Mouse (Mus musculus) embryonic facial prominence, embryonic 15.5 days (tissue): ENCODE measurements around the gene Lca5. TPM values are rescaled to one million over a fixed set of nuclear protein-coding genes. Genes with fewer than 3 reads are reported as not detected.
A peak's percentile ranks its signal among the peaks of the same experiment; 100 is the strongest.

Source experiments
- ATAC-seq: fragments of 200-750 bp; cut with Nextera tagmentation; 2 replicates; pipeline ENCODE4 v1.8.0; 2017; ENCODE audit warnings: low read depth, moderate TSS enrichment; ENCODE audit not compliant: insufficient number of reproducible peaks, low FRiP score, low TSS enrichment
- H3K27ac ChIP-seq: fragments of 300-500 bp; sonication (generic); replicated peaks from 2 replicates; pipeline ENCODE4 v1.5.1; 2015; ENCODE audit warnings: mild to moderate bottlenecking, inconsistent platforms
- H3K27me3 ChIP-seq: fragments of 300-500 bp; sonication (generic); 2 replicates; pipeline ENCODE4 v1.6.1; 2015; ENCODE audit warnings: inconsistent platforms
- H3K36me3 ChIP-seq: fragments of 300-500 bp; sonication (generic); 2 replicates; pipeline ENCODE4 v1.6.1; 2015; ENCODE audit warnings: mild to moderate bottlenecking, inconsistent platforms
- H3K4me1 ChIP-seq: fragments of 300-500 bp; sonication (generic); 2 replicates; pipeline ENCODE4 v1.6.1; 2015; ENCODE audit warnings: inconsistent platforms
- H3K4me2 ChIP-seq: fragments of 300-500 bp; sonication (generic); replicated peaks from 2 replicates; pipeline ENCODE4 v1.6.1; 2015; ENCODE audit warnings: mild to moderate bottlenecking, inconsistent platforms
- H3K4me3 ChIP-seq: fragments of 300-500 bp; sonication (generic); replicated peaks from 2 replicates; pipeline ENCODE4 v1.5.1; 2015; ENCODE audit warnings: mild to moderate bottlenecking, inconsistent platforms
- H3K9ac ChIP-seq: fragments of 300-500 bp; sonication (generic); 2 replicates; pipeline ENCODE4 v1.6.1; 2015; ENCODE audit warnings: inconsistent platforms
- H3K9me3 ChIP-seq: fragments of 300-500 bp; sonication (generic); replicated peaks from 2 replicates; pipeline ENCODE4 v1.6.1; 2016; ENCODE audit warnings: inconsistent platforms
- WGBS: fragments of 180-500 bp; shearing (Covaris S2); methylation state at CpG from one replicate; pipeline ENCODE4 v1.1.7; 2015; 5-methylcytosine and 5-hydroxymethylcytosine counted together
- polyA plus RNA-seq: library from polyadenylated mRNA; unstranded; fragments of >200 nt; fragmentation: Nextera tagmentation; extraction: Ambion mirVana; gene quantifications from 2 replicates; pipeline ENCODE4 v1.2.1, GENCODE M21; 2015

Gene Lca5
- 13.6 and 16.7 TPM in 2 replicates for polyA plus RNA-seq

GRCm38 (mm10) chr9:83440392-83441357 lies at the start of gene Lca5:
Gene Lca5 (minus strand): TSS chr9:83441127.
- 1% methylated on average over 51 of the region's 57 CpGs for WGBS
- Histone ChIP-seq H3K4me2 (peak within 1 kb of the TSS; percentile 56), H3K36me3 (no peaks in the 10 kb centered on the region), H3K27ac (peak within 1 kb of the TSS; percentile 96), H3K9me3 (no peaks in the 10 kb centered on the region), H3K4me3 (peak within 1 kb of the TSS; percentile 72), H3K9ac (peak within 1 kb of the TSS; percentile 33), H3K27me3 (no peaks in the 10 kb centered on the region), H3K4me1 (peaks cover 7% of the 10 kb centered on the region)
- peak; percentile 99 for ATAC-seq

- Histone ChIP-seq H3K36me3 (no peaks in the 10 kb centered on the region), H3K4me2 (no peak overlapping the region), H3K4me3 (no peak overlapping the region), H3K27ac (no peak overlapping the region), H3K9me3 (no peaks in the 10 kb centered on the region), H3K27me3 (no peaks in the 10 kb centered on the region), H3K9ac (no peak overlapping the region), H3K4me1 (no peaks in the 10 kb centered on the region)
- ATAC-seq = no peak
- WGBS = 33% methylated on average over 15 of the region's 15 CpGs
Measured at GRCm38 (mm10) chr9:83488491-83489210, 47.7 kb upstream of the Lca5 start.

- ATAC-seq = no peak
- no peak overlapping the region for H3K4me3 ChIP-seq
- no peaks in the 10 kb centered on the region for H3K36me3 ChIP-seq
- H3K4me2 ChIP-seq = no peak overlapping the region
- no peaks in the 10 kb centered on the region for H3K27me3 ChIP-seq
- no peak overlapping the region for H3K9ac ChIP-seq
- H3K27ac ChIP-seq = no peak overlapping the region
- H3K4me1 ChIP-seq = no peaks in the 10 kb centered on the region
- H3K9me3 ChIP-seq = no peaks in the 10 kb centered on the region
- WGBS = 36% methylated on average over 9 of the region's 9 CpGs
Measured at GRCm38 (mm10) chr9:83487771-83488470, 47.0 kb upstream of the Lca5 start.

- no peak overlapping the region for H3K4me2 ChIP-seq
- H3K9me3 ChIP-seq = no peaks in the 10 kb centered on the region
- WGBS = 94% methylated on average over 3 of the region's 3 CpGs
- H3K4me1 ChIP-seq = peaks cover 7% of the 10 kb centered on the region; the same call in 1 of the 2 replicates
- no peaks in the 10 kb centered on the region for H3K36me3 ChIP-seq
- no peak overlapping the region for H3K4me3 ChIP-seq
- no peak for ATAC-seq
- H3K27ac ChIP-seq = no peak overlapping the region
- no peaks in the 10 kb centered on the region for H3K27me3 ChIP-seq
- H3K9ac ChIP-seq = no peak overlapping the region
Measured at GRCm38 (mm10) chr9:83485966-83486365, 45.0 kb upstream of the Lca5 start.

- ATAC-seq = no peak
- no peaks in the 10 kb centered on the region for H3K9me3 ChIP-seq
- no peak overlapping the region for H3K4me3 ChIP-seq
- H3K36me3 ChIP-seq = no peaks in the 10 kb centered on the region
- H3K27ac ChIP-seq = no peak overlapping the region
- H3K4me1 ChIP-seq = peaks cover 7% of the 10 kb centered on the region; the same call in 1 of the 2 replicates
- 91% methylated on average over 1 of the region's 1 CpGs for WGBS
- H3K4me2 ChIP-seq = no peak overlapping the region
- H3K27me3 ChIP-seq = no peaks in the 10 kb centered on the region
- no peak overlapping the region for H3K9ac ChIP-seq
Measured at GRCm38 (mm10) chr9:83485357-83485756, 44.4 kb upstream of the Lca5 start.

- 76% methylated on average over 4 of the region's 4 CpGs for WGBS
- Histone ChIP-seq H3K4me1 (peaks cover 7% of the 10 kb centered on the region; the same call in 1 of the 2 replicates), H3K4me2 (no peak overlapping the region), H3K27ac (no peak overlapping the region), H3K9me3 (no peaks in the 10 kb centered on the region), H3K27me3 (no peaks in the 10 kb centered on the region), H3K36me3 (no peaks in the 10 kb centered on the region), H3K4me3 (no peak overlapping the region), H3K9ac (no peak overlapping the region)
- no peak for ATAC-seq
Measured at GRCm38 (mm10) chr9:83483419-83483818, 42.5 kb upstream of the Lca5 start.

- Histone ChIP-seq H3K4me1 (peaks cover 7% of the 10 kb centered on the region; the same call in 1 of the 2 replicates), H3K36me3 (no peaks in the 10 kb centered on the region), H3K9ac (no peak overlapping the region), H3K27ac (peak overlapping the region; percentile 25; the same call in 1 of the 2 replicates), H3K4me3 (no peak overlapping the region), H3K27me3 (no peaks in the 10 kb centered on the region), H3K9me3 (no peaks in the 10 kb centered on the region), H3K4me2 (no peak overlapping the region)
- no peak for ATAC-seq
- WGBS = 80% methylated on average over 4 of the region's 4 CpGs
Measured at GRCm38 (mm10) chr9:83482176-83482949, 41.4 kb upstream of the Lca5 start.

GRCm38 (mm10) chr9:83469871-83470270 lies 28.9 kb upstream of the Lca5 start:
- no peak for ATAC-seq

GRCm38 (mm10) chr9:83447771-83448170 lies 6.8 kb upstream of the Lca5 start:
- Histone ChIP-seq H3K4me1 (0 out of 2 replicates have a peak, but pooled peaks cover 6% of the 10 kb centered on the region), H3K4me2 (peak overlapping the region; percentile 60), H3K36me3 (no peaks in the 10 kb centered on the region), H3K27ac (no peak overlapping the region), H3K27me3 (no peaks in the 10 kb centered on the region), H3K9ac (0 out of 2 replicates have a peak overlapping the region, but pooled peaks have one; percentile 19), H3K4me3 (peak overlapping the region; percentile 46), H3K9me3 (no peaks in the 10 kb centered on the region)
- ATAC-seq = peak; percentile 41; the same call in 1 of the 2 replicates
- WGBS = 1% methylated on average over 22 of the region's 22 CpGs

More at GRCm38 (mm10) chr9:83469871-83470270, 28.9 kb upstream of the Lca5 start:
- H3K4me3 ChIP-seq = no peak overlapping the region
- H3K9me3 ChIP-seq = no peaks in the 10 kb centered on the region
- no peaks in the 10 kb centered on the region for H3K4me1 ChIP-seq
- H3K27ac ChIP-seq = no peak overlapping the region
- WGBS = 68% methylated on average over 2 of the region's 2 CpGs
- H3K4me2 ChIP-seq = no peak overlapping the region
- no peaks in the 10 kb centered on the region for H3K36me3 ChIP-seq
- H3K9ac ChIP-seq = no peak overlapping the region
- H3K27me3 ChIP-seq = no peaks in the 10 kb centered on the region

GRCm38 (mm10) chr9:83447176-83447575 lies 6.2 kb upstream of the Lca5 start:
- 0 out of 2 replicates have a peak, but pooled peaks cover 6% of the 10 kb centered on the region for H3K4me1 ChIP-seq
- no peaks in the 10 kb centered on the region for H3K27me3 ChIP-seq
- H3K4me2 ChIP-seq = peak overlapping the region; percentile 60
- ATAC-seq = no peak
- H3K27ac ChIP-seq = no peak overlapping the region
- H3K9ac ChIP-seq = no peak overlapping the region
- H3K36me3 ChIP-seq = no peaks in the 10 kb centered on the region
- no peaks in the 10 kb centered on the region for H3K9me3 ChIP-seq
- H3K4me3 ChIP-seq = no peak overlapping the region
- 64% methylated on average over 9 of the region's 9 CpGs for WGBS
